Mouse (Mus musculus) heart, postnatal 36 days (tissue): ENCODE measurements at regions not wholly inside any gene's neighbourhood (a gene's known extent, or its start where the extent isn't known, plus 50 kb on each side); places are given as distances from the start of the nearest gene placed in this dataset.
A peak's percentile ranks its signal among the peaks of the same experiment; 100 is the strongest.
"Not testable (repeated sequence)": the region's sequence is repeated elsewhere in the genome, so short reads cannot be mapped to it uniquely, and the experiment has no call there.

Experiments
- DNase-seq, 2 experiments: peaks; one replicate each; pipeline ENCODE4 v3.0.0; 2021 to 2022
- intact Hi-C: fragments of 180-260 bp; cut with DNase I; formaldehyde crosslinking; loops from one replicate; pipeline ENCODE4 v1.15.1; 2025

- intact Hi-C loops, DNase-seq: not testable (repeated sequence)
Measured at GRCm38 (mm10) chr15:34027111-34027510, 330.6 kb downstream of the 9430069I07Rik start.

- intact Hi-C loops: no loop called here
- DNase-seq: no peak
Measured at GRCm38 (mm10) chr15:34025396-34025795, 332.3 kb downstream of the 9430069I07Rik start.

- intact Hi-C loops: loop anchor here (5.0 kb wide), 1 partner anchor 1105 kb away; no protein-coding TSS in a partner anchor
- DNase-seq: peak; percentile 71 to 85
Measured at GRCm38 (mm10) chr15:34021857-34022256, 335.8 kb downstream of the 9430069I07Rik start.

GRCm38 (mm10) chr15:34016397-34017156, 341.1 kb downstream of the 9430069I07Rik start:
- intact Hi-C loops: no loop called here
- DNase-seq: peak; percentile 3 to 6

- DNase-seq: no peak
- intact Hi-C loops: no loop called here
Measured at GRCm38 (mm10) chr15:34008591-34008990, 349.1 kb downstream of the 9430069I07Rik start.

GRCm38 (mm10) chr15:33992383-33992782, 365.3 kb downstream of the 9430069I07Rik start:
- intact Hi-C loops: no loop called here
- no peak for DNase-seq

- intact Hi-C loops: no loop called here
Measured at GRCm38 (mm10) chr15:33975077-33975476, 382.6 kb downstream of the 9430069I07Rik start.

GRCm38 (mm10) chr15:33973466-33973865, 384.2 kb downstream of the 9430069I07Rik start:
- intact Hi-C loops: no loop called here
- DNase-seq: no peak

More at GRCm38 (mm10) chr15:33975077-33975476, 382.6 kb downstream of the 9430069I07Rik start:
- DNase-seq: peak in 1 of 2 experiments; percentile 5

- no peak for DNase-seq
- intact Hi-C loops: no loop called here
Measured at GRCm38 (mm10) chr15:33969409-33969808, 388.3 kb downstream of the 9430069I07Rik start.

- intact Hi-C loops: no loop called here
Measured at GRCm38 (mm10) chr15:33935013-33935664, 422.5 kb downstream of the 9430069I07Rik start.

GRCm38 (mm10) chr15:33926446-33926845, 431.2 kb downstream of the 9430069I07Rik start:
- intact Hi-C loops: no loop called here

More at GRCm38 (mm10) chr15:33935013-33935664, 422.5 kb downstream of the 9430069I07Rik start:
- no peak for DNase-seq

GRCm38 (mm10) chr15:33924094-33924890, 433.4 kb downstream of the 9430069I07Rik start:
- DNase-seq: peak; percentile 38 to 47
- intact Hi-C loops: no loop called here

More at GRCm38 (mm10) chr15:33926446-33926845, 431.2 kb downstream of the 9430069I07Rik start:
- no peak for DNase-seq

GRCm38 (mm10) chr15:33914891-33915290, 442.8 kb downstream of the 9430069I07Rik start:
- intact Hi-C loops: no loop called here
- DNase-seq: no peak

- DNase-seq: peak; percentile 2 to 11
- intact Hi-C loops: no loop called here
Measured at GRCm38 (mm10) chr15:33906727-33907479, 450.8 kb downstream of the 9430069I07Rik start.

GRCm38 (mm10) chr15:33896076-33896475, 461.6 kb downstream of the 9430069I07Rik start:
- intact Hi-C loops: no loop called here

GRCm38 (mm10) chr15:33890606-33891005, 467.1 kb downstream of the 9430069I07Rik start:
- intact Hi-C loops: no loop called here
- DNase-seq: no peak

More at GRCm38 (mm10) chr15:33896076-33896475, 461.6 kb downstream of the 9430069I07Rik start:
- DNase-seq: no peak

- DNase-seq: no peak
- intact Hi-C loops: no loop called here
Measured at GRCm38 (mm10) chr15:33888865-33889368, 468.8 kb downstream of the 9430069I07Rik start.

- intact Hi-C loops: no loop called here
- DNase-seq: no peak
Measured at GRCm38 (mm10) chr15:33862224-33862752, 495.4 kb downstream of the 9430069I07Rik start.

GRCm38 (mm10) chr15:33825435-33826088, 532.1 kb downstream of the 9430069I07Rik start:
- no peak for DNase-seq
- intact Hi-C loops: no loop called here
